Mouse (Mus musculus) gastrocnemius, postnatal 25 days (tissue): ENCODE measurements around the gene Gm20388. TPM values are rescaled to one million over a fixed set of nuclear protein-coding genes. Genes with fewer than 3 reads are reported as not detected.
"Not testable (repeated sequence)": the region's sequence is repeated elsewhere in the genome, so short reads cannot be mapped to it uniquely, and the experiment has no call there.

Experiments
- DNase-seq: peaks from one replicate; pipeline ENCODE4 v3.0.0; 2022
- total RNA-seq, 2 experiments: library from RNA; stranded (reverse); gene quantifications; 1 replicate in 1 of 2; 2 replicates in 1 of 2; pipeline ENCODE4 v1.2.3; 2021

The Gm20388 gene
- total RNA-seq, 2 experiments from 2014 or later, result 6.7 TPM; not detected in 1

DNA sequence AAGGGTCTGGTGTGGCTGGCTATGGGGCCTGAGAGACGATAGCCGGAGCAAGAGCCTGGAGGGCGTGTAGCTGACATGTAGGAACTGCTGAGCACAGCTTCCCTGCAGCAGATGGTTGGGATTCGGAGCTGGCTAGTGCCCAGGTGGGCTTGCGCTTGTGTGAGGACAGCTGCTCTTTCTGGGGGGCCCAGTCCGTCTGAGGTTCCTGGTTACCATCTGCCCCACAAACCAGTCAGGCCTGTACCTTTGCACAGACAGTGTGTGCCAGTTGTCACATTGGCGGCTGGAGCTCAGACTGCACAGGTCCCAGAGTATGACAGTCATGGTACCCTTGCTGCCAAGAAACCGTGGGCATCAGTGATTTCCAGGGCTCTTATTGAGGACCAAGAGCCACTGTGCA, 2397.2 kb downstream of the Gm20388 start:
- DNase-seq, result no peak

DNA sequence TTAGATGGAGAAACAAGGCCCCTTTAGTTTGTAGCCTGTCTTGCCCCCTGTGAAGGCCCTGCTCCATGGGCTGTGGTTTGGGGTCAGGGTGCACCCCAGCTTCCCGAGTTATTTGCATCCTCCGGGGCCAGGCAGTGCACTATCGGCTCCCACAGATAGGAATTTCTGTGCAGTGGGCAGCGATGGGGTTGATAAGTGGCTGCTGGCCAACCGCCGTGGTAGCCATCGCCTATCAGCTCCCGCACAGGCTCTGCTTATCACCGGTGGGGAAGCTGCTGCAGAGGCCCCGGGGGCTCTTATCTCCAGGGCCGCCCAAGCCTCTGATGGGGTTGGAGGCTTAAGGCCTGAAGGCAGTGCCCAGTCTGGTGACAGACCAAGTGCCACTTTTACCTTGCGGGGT, 2398.6 kb downstream of the Gm20388 start:
- DNase-seq, result no peak

DNA sequence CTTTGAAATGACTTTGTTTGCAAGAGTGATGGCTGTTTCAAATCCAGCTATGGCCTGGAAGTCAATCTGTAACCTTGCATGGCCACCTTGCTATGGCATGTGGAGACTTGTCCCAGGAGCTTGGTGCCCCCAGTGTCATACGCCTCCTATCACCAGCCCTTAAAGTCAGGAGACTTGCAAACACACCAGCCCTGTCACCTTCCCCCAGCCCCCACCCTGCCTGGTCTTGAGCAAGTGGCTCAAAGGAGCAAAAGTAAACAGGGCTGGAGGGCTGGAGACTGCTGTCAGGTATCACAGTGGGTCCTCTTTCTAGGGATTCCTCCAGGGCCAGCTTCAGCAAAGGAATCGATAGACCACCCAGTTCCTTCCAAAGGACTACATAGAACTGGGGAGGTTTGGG, 2400.5 kb downstream of the Gm20388 start:
- no peak for DNase-seq

DNA sequence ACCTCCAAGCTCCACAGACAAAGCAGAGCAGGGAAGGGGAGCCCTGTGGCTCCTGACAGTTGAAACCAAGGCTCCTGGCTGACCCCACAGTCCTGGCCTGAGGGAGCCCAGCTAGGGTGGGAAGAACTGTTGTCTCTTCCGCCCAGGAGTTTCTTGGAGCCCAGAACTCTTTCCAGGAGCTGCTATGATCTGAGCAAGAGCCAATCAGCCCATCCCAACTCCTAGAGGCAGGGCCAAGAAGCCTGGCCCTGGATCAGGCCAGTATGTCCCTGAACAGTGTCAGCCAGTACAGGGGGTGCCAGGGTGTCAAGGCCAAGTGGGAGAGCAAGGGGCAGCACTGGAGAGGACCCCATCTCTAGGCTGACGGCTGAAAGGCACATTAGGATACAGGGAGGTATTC, 2401.9 kb downstream of the Gm20388 start:
- peak; percentile 43 for DNase-seq

DNA sequence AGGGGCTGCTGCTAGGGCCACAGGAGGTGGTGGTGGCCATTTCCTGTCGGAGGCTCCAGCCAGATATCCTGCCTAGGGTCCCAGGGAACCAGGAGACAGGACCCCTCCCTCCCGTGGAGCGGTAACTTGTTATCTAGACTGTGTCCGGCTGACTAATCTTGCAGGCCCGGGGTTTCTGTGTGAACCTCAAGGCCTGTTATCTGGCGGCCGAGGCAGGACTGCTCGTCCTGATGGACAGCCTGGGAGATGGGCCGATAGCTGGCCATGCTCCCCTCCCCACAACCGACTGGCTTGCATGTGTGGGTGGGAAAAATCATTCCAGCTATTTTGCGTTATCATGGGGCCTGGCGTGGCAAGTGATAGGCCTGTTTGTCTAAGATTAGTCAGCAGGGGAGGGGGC, 2402.7 kb downstream of the Gm20388 start:
- DNase-seq, result no peak

DNA sequence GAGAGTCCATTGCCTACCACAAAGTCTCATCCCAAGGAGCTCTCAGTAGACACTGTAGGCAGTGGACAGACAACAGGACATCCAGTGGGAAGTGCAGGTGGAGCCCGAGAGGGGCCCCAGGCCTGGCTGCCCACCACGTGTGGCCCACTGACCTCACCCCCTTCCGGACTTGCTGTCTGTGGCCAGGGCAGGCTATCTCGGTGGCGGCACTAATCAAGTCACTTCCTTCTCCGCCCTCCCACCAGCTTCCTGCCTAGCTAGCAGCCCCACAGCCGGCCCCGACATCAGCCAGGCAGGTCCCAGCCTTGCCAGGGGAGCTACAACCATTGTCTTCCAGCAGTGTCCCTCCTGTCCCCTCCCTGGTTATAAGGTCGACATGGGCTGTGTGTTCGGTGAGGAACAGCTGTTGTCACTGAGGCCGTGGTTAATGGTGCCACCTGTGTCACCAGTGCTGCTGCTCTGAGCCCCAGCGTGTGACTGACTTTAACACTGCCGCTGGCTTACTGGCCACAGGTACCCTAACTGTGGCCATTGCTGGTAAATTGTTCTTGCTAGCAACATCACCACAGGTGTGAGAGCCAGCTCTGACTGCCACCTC, 2404.4 kb downstream of the Gm20388 start:
- DNase-seq, result no peak

DNA sequence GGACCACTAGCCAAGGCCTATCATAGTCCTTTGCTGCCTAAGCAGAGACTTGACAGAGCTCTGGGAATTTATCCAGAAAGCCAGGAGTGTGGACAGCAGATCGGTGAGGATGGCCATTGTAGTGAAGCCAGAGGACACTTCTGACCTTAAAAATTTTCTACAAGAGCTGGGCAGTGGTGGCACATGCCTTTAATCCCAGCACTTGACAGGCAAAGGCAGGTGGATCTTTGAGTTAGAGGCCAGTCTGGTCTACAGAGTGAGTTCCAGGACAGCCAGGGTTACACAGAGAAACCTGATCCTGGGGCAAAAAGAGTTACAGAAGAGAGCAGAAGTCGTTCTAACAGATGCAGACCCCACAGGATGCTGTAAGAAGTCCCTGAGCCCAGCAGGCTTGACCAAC, 2405.8 kb downstream of the Gm20388 start:
- DNase-seq, result no peak

DNA sequence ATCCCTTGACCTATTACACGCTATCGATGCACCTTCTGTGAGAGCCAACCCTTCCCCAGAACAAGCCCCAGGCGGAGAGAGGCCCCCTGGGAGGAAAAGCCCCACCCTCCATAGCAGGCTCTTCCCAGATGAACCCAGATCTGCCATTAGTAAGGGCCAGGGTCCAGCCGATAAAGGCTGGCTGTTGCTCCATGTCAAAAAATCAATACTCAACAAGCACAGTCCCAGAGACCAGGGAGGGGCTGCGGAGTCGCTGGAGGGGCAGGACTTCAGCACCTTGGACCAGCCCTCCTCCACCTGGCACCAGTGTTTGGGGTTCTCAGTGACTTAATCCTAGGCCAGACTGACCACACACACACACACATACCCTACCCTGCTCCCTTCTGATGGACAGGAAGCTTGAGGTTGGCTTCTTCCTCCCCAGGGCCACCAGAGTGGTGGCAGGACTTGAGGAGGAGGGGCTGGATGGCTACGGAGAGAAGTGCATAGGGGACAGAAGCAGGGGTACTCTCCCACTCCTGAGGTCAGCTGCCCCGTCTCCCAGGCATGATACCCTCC, 2407.4 kb downstream of the Gm20388 start:
- DNase-seq, result no peak

DNA sequence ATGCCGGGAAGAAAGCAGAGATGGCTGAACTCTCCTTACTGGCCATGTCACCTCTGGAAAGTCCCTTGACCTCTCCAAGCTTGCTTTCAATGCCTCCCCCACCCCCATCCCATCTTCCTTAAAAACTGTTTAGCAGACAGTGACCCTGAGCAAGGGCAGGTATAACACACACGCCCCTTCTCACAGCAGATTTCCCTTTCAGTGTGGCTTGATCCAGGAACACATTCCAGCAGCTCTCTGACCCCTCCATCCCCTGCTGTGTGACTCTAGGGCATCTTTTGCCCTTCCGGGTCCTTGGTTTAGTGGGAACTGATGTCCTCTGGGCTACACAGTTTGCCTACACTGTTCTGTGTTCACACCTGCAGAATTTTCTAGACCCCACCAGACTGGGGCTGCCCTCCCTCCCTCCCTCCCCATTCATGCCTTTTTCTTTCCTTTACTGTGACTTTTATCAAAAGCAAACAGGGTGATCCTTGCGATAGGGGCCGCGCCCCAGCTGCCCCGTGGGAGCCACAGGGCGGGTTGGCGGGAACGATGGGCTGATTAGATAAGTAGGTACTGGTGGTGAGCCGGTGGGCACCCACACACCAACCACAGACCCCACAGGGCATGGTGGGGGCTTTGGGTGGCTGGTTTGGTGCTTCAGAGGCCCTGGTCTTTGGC, 2408.5 kb downstream of the Gm20388 start:
- no peak for DNase-seq

DNA sequence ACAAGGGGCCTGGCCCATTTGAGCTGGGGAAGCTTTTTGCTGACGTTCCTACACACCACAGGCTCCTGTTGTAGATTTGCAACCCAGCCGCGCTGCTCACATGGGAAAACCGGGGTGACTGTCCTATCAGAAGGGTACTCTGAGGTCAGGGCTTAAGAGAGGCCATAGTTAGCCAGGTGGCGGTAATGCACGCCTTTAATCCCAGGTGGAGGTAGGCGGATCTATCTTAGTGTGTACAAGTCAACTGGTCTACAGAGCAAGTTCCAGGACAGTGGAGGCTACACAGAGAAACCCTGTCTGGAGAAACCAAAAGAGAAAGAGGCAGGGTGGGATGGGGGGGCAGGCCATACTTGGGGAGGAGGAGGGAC, 2409.1 kb downstream of the Gm20388 start:
- no peak for DNase-seq

DNA sequence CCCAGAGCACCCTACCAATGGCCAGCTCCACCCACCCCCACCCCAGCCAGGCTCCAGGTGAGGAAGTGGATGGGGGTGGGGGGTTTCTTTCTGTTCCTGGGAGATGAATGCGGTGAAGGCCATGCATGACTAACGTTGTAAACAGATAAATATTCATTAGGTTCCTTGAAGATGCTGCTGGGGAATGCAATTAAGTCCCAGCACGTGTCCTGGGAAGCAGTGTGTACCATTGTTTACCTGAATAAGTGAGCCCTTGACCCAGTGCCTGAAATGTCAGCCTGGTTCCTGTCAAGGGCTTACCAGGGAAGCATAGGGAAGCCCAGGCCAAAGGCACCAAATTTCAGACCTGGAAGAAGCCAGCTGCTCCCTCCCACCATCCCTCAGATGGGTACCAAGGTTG, 2409.9 kb downstream of the Gm20388 start:
- DNase-seq, result no peak

DNA sequence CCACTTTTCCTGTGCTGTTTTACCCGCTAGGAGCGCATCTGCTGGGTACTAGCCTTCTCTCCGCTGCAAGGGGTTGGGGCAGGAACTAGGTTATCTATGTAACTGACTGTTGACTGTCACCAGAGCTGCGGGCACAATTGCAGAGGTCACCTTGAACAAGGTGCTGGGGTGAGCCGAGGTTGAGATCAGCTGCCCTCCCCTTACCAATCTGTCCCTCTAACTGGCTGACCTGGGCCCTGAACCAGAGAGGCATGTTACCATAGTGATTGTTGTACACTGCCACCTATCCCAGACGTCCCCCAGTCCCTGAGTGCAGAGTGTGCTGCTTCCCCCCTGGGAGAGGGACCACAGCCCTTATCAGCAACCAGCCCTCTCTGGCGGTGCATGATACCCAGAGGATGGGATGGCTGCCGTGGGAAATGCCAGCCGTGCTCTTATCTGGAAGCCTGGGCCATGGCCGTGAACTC, 2410.8 kb downstream of the Gm20388 start:
- no peak for DNase-seq

DNA sequence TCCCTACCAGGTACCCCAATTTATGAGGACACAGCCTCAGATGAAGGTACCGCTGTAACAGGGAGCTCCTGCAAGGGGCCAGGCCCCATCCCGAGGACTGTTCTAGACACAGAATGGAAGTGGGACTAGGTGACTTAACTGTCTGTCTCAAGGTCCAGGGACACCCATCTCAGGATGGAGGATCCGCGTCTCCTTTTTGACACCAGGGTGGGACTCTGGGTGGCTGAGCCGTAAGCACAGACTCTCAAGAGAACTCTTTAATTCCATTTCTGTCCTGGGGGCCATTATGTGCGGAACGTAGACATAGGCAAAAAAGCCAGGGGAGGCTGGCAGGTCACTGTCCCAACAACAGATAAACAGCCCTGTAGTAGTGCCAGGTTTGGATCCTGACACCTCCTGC, 2411.5 kb downstream of the Gm20388 start:
- DNase-seq, result no peak

DNA sequence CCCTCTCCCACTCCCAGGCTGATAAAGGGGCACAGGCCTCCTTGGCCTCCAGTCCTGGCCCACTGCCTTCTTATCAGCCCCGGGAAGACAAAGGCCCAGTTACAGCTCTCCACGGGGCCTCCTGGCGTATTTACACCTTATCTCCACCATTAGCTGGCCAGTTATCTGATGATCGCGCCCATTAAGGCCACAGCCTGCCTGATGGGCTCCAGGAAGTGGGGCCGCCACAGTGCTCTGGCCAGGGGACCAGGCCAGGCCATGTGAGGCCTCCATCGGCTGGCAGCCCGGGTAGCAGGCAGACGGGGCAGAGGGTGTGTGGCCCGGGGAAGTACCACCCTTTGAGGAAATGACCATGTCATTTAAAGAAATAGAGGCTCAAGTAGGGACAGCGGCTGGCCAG, 2412.2 kb downstream of the Gm20388 start:
- no peak for DNase-seq

DNA sequence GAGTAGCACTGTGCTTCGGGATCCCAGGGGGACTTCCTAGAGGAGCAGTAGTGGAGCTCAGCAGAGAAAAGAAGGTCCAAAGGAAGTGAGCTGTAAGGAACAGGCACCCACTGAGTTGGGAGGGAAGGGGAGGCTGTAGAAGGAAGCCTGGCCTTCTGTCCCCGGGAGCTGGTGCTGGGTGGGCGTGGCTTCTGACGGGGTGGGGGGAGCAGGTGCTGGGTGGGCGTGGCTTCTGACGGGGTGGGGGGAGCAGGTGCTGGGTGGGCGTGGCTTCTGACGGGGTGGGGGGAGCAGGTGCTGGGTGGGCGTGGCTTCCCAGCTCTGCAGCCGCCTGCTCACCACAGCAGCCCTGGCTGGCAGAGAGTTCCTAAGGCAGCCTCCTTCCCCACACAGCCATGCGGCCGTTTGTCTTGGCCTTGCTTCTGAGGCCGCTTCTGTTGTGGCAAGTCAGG, 2413.3 kb downstream of the Gm20388 start:
- not testable (repeated sequence) for DNase-seq

DNA sequence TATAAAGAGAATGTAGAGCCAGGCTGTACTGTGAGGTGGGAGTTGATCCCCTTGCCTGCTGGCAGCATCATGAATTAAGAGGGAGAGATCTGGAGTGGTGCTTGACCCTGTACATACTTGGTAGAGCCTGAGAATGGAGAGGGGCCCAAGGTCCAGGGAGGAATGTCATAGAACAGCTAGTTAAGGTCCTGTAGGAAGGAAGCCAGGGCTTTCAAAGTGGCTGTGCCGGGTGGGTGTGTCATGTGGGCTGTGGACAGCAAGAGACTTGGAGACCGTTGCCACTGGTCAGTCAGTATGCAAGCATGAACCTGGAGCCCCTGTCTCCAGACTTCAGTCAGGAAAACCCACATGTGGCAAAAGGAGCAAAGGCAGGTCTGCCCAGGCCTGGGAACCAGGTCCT, 2414.6 kb downstream of the Gm20388 start:
- no peak for DNase-seq

DNA sequence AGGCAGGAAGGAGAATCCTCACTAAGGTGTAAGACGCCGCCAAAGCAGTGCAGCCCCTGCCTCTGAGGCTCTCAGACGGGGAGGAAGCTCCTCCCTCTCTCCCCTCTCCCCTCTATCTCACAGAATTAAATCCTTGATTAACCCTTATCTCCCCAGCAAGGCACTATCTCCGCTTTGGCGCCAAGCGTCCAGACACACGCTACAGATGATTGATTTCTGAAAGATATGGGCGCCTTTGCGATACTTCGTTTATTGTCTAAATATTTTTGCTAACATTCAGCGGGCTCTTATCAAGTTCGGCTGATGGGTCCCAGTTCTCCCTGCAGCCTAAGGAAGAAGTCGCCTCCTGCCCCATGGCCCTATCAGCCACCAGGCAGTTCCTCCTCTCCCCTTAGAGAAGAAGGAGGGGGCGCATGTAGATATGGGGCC, 2415.5 kb downstream of the Gm20388 start:
- no peak for DNase-seq

DNA sequence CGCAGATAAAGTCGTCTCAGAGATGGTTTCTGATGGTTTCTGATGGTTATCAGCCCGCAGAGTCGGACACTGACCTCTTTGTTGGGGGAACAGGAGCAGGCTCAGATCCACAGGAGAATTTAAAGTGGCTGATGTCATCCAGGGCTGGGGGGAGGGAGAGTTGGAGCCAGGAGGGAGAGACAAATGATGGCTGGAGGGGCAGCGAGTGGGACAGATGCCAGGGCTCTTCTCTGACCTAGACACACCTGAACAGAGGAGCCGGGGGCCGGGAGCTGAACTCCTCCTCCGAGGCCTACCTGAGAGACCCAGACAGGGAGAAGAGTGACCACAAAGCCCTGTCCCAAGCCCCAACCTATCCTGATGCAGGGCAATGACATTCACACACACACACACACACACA, 2418.4 kb downstream of the Gm20388 start:
- DNase-seq, result no peak

DNA sequence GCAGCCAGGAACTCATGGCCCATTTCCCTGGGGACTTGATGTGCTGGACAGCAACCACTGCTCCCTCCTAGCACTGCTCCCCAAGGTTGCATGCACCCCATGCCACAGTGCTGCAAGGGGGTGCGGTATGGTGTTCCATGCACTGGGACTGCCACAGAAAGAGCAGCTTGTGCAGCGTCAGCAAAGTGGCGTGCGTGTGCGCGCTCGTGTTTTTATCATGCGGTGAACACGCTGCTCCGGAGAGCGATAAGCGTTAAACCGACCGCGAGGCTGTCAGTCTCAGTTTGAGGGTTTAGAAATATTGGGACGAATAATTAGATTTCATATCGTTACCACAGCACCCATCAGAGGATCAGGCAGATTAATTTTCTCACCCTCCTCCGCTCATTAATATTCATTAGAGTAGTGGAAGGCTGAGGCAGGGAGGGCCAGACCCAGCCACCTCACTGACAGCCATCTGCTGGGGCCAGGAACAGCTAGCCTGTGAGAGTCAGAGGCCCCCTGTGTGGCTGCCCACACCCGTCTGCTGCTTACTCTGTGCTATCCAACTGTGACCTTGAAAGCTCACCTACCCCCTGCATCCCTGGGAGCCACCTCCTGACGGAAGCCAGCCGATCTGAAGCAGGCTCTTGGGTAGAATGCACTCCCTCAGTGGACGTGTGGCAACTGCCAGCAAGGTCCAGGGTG, 2419.1 kb downstream of the Gm20388 start:
- DNase-seq, result no peak

DNA sequence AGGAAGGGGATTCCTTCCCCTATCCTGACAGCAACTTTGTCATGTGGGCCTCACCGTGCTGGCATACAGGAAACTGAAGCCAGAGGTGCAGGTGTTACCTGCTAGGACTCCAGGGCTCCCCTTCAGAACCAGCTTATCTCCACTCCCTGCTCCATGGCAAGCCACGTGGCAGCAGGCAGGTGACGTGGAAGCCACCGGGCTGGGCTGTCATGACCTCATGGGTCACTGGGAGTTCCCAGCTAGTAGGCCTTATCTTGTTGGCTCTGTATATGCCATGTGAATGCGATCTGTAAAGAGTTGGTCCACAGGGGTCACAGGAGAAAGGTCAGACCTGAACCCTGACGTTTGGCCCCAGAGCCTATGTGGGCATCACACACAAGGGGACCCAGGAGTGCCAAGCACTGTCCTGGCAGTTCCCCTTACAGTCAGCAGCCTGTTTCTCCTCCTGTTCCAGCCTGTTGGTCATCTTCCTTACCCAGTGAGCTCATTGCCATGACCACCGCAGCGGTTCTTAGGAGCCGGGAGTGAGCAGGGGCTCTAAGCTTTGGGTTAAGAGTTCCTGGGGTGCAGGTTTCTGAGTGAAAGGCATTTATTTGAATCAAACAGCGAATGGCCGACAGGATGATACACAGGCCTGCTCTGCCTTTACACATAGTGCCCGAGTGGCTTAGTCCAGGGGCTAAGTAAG, 2419.9 kb downstream of the Gm20388 start:
- DNase-seq, result no peak

DNA sequence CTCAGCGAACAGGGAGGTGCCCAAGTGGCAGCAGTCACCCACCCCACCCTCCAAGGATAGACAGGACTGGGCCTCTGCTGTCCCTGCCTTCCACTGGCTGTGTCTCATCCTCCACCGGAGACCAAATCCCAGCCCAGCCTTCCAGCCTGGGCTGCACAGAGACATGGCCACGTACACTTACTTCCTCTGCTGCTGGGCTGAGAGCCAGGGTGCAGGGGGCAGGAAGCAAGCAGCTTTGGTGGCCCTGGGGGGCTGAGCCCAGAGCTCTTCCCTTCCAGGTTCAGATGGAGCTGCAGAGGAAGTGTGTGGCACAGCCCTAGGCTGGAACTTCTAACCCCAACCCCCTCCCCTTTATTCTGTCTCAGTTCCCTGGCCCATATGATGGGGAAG, 2420.5 kb downstream of the Gm20388 start:
- DNase-seq, result peak; percentile 66

DNA sequence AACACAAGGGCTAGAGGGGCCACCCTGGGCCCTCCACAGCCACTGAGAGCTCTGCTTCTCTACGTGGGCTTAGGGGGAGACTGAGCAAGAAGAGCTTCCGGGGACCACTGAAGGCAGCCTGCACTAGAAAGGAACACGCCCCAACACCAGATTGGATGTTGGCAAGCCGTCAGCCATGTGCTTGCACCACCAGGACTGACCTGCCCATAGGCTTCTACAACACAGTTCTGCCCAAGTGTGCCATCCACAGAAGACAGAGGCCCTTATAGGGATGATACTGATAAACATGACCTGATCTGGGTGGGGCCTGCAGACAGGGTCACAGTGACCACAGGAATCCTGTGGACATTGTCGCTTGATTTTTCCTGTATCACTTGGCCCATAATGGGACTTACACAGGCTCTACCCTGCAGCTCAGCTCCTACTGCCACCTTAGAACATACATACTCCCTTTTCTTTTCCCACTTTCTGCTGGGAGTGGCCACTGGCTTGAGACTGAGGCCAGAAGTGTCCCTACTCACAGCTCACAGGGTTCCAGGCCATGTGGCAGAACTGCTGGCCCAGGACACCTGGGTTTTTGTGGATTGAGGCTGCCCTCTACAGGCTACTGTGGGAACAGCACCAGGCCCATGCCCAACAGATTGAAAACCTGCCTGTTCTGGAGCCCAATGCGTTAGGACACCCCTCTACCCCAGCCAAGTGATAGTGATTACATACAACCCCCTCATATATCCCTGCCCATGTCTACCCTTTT, 2422.3 kb downstream of the Gm20388 start:
- DNase-seq, result peak; percentile 74
